Mouse (Mus musculus) ES-Bruce4 (cell line): Measurements from ENCODE around the gene Pgp. TPM values are rescaled to one million over a fixed set of nuclear protein-coding genes. Genes with fewer than 3 reads are reported as not detected.

Source experiments
- H3K27ac ChIP-seq: 2 replicates; pipeline ENCODE4 v1.5.1; 2012; ENCODE audit warnings: low read length, inconsistent platforms; ENCODE audit not compliant: insufficient read depth
- H3K27me3 ChIP-seq: 2 replicates; pipeline ENCODE4 v1.6.1; 2012; ENCODE audit warnings: mild to moderate bottlenecking, low read length, inconsistent platforms; ENCODE audit not compliant: control insufficient read depth, poor library complexity, insufficient read depth, severe bottlenecking
- H3K36me3 ChIP-seq: 2 replicates; pipeline ENCODE4 v1.6.1; 2012; ENCODE audit warnings: inconsistent platforms, mild to moderate bottlenecking, low read length, moderate library complexity; ENCODE audit not compliant: control insufficient read depth, poor library complexity, insufficient read depth, severe bottlenecking
- H3K4me1 ChIP-seq: one replicate; pipeline ENCODE4 v1.8.1; 2011; ENCODE audit warnings: low read length; ENCODE audit not compliant: control insufficient read depth, insufficient read depth
- H3K4me3 ChIP-seq: 2 replicates; pipeline ENCODE4 v1.5.1; 2011; ENCODE audit warnings: low read depth, mild to moderate bottlenecking, low read length
- H3K9ac ChIP-seq: 2 replicates; pipeline ENCODE4 v1.6.1; 2012; ENCODE audit warnings: low read depth, mild to moderate bottlenecking, inconsistent platforms; ENCODE audit not compliant: poor library complexity, severe bottlenecking
- H3K9me3 ChIP-seq: replicated peaks from 2 replicates; pipeline ENCODE4 v1.6.1; 2012; ENCODE audit warnings: mild to moderate bottlenecking, low read length, inconsistent platforms; ENCODE audit not compliant: control insufficient read depth, poor library complexity, insufficient read depth, severe bottlenecking
- CTCF ChIP-seq: IDR thresholded peaks from one replicate; pipeline ENCODE4 v1.8.1; 2011; ENCODE audit warnings: low read depth, low read length
- EP300 ChIP-seq: IDR thresholded peaks from 2 replicates; pipeline ENCODE4 v1.6.1; 2011; ENCODE audit warnings: low read depth, low read length; ENCODE audit not compliant: insufficient read depth
- POLR2A ChIP-seq: IDR thresholded peaks from one replicate; pipeline ENCODE4 v1.8.1; 2011; ENCODE audit warnings: low read length; ENCODE audit not compliant: insufficient read depth
- polyA plus RNA-seq: library from polyadenylated mRNA; stranded (reverse); fragments of >200 nt; gene quantifications from 2 replicates; pipeline ENCODE4 v1.2.4, GENCODE M21; 2011; ENCODE audit warnings: low read depth; ENCODE audit not compliant: missing spikeins, insufficient read depth, insufficient read length

Pgp gene
- polyA plus RNA-seq, 1 experiment = 16.4 TPM

DNA sequence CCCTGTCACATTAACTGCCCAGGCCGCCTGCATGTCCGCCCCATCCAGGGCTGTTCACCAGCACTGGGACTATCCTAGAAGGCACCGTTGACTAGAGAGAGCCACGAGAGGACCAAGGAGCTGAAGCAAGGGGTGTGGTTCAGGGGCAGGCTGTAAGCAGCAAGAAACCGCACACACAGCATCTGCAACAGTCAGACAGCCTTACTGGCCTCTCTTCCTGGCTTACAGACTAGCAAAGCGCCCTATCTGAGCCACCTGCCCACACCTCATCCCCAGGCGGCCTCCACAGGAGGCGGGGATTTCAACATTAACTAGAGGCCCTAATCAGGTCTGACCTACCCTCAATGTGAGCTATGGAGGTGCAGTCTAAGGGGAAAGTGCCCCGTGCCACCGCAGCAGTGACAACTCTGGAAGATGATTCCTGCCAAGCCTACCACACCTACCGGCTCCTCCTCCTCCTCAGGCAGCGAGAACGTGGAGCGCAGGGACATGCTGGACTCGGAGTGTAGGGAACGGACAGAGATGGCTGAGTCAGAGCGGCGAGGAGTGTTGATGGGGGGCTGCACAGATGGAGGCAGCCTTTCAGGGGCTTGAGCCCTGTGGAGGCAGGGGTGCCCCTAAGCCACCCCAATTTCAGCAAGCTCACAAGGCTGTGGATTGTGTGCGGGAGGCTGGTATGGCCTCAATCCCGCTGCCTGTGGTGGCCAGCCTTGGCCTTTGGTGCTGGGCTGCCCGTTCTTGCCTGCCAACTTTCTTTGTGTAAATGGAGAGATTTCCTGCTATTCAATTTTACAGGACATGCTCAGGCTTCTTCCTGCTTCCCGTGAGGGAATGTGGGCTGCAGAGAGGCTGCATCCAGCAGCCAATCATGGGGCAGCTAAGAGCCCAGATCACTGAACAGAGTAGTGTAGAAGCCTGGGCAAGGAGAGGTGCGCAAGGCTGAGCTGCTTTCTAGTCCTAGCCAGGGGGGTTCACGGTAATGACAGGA lies 44.4 kb downstream of the Pgp start:
- H3K4me3 ChIP-seq = no peak overlapping the region
- H3K9ac ChIP-seq = no peak overlapping the region
- H3K4me1 ChIP-seq = no peaks in the 10 kb centered on the region
- no peak overlapping the region for H3K27ac ChIP-seq
- H3K36me3 ChIP-seq = peaks cover 16% of the 10 kb centered on the region
- no peak for TF ChIP-seq POLR2A
- TF ChIP-seq EP300 = no peak
- H3K9me3 ChIP-seq = no peaks in the 10 kb centered on the region
- H3K27me3 ChIP-seq = no peaks in the 10 kb centered on the region

DNA sequence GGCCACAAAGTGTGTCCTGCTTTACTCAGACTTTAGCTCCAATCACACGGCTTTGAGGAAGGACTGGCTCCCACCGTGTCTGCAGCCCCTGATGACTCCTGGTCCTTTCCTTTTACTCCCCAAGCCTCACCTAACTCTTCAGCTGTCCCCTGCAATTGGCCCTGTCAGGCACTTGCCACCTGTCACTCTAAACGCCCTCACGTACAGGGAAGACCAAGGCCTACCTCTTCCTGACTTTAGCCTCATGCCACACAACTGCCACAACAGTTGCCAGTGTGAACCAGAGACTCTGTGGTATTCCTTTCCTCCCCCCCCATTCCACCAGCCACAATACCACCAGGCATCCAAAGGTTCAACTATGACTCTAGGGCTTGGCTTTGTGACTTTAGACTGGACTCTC lies 50.3 kb downstream of the Pgp start:
- Histone ChIP-seq H3K4me1 (no peaks in the 10 kb centered on the region), H3K4me3 (no peak overlapping the region), H3K9ac (no peak overlapping the region), H3K27ac (no peak overlapping the region), H3K9me3 (no peaks in the 10 kb centered on the region), H3K36me3 (peaks cover 5% of the 10 kb centered on the region), H3K27me3 (no peaks in the 10 kb centered on the region)
- no peak for TF ChIP-seq EP300
- no peak for TF ChIP-seq CTCF
- TF ChIP-seq POLR2A = no peak

Other genes with a start within 250 kb of the Pgp start
- gene Tedc2, start 249.5 kb upstream of the Pgp start, polyA plus RNA-seq = 21.0 and 24.5 TPM in 2 replicates
- 133 and 151 TPM in 2 replicates for gene Ccnf, start 218.9 kb upstream of the Pgp start, polyA plus RNA-seq
- not detected in 2 replicates for gene Abca17, start 119.3 kb upstream of the Pgp start, polyA plus RNA-seq
- 15.1 and 15.4 TPM in 2 replicates for gene Abca3, start 118.4 kb upstream of the Pgp start, polyA plus RNA-seq
- 323 and 334 TPM in 2 replicates for gene Rnps1, start 55.8 kb upstream of the Pgp start, polyA plus RNA-seq
- 46.4 and 46.7 TPM in 2 replicates for gene Eci1, start 43.8 kb upstream of the Pgp start, polyA plus RNA-seq
- gene Dnase1l2, start 27.3 kb upstream of the Pgp start, polyA plus RNA-seq = 0.42 and 0.99 TPM in 2 replicates
- gene E4f1, start 79 bp upstream of the Pgp start, polyA plus RNA-seq = 13.0 and 15.3 TPM in 2 replicates
- gene Bricd5, start 3.5 kb downstream of the Pgp start, polyA plus RNA-seq = not detected in 2 replicates
- gene Mlst8, start 8.7 kb downstream of the Pgp start, polyA plus RNA-seq = 20.4 and 22.8 TPM in 2 replicates
- 1.7 and 3.3 TPM in 2 replicates for gene Caskin1, start 18.2 kb downstream of the Pgp start, polyA plus RNA-seq
- gene Traf7, start 57.5 kb downstream of the Pgp start, polyA plus RNA-seq = 145 and 168 TPM in 2 replicates
- 1.2 and 1.5 TPM in 2 replicates for gene Rab26, start 63.8 kb downstream of the Pgp start, polyA plus RNA-seq
- 13.0 and 14.8 TPM in 2 replicates for gene Pkd1, start 79.4 kb downstream of the Pgp start, polyA plus RNA-seq
- gene Tsc2, start 162.2 kb downstream of the Pgp start, polyA plus RNA-seq = 51.1 and 53.2 TPM in 2 replicates
- gene Nthl1, start 162.3 kb downstream of the Pgp start, polyA plus RNA-seq = 21.5 and 27.2 TPM in 2 replicates
- gene Slc9a3r2, start 179.9 kb downstream of the Pgp start, polyA plus RNA-seq = 10.3 and 13.5 TPM in 2 replicates
- gene Npw, start 188.1 kb downstream of the Pgp start, polyA plus RNA-seq = 1.6 TPM in 1 of 2 replicates, not detected in the other
- gene Zfp598, start 199.3 kb downstream of the Pgp start, polyA plus RNA-seq = 39.0 and 42.1 TPM in 2 replicates
- 8.1 and 8.9 TPM in 2 replicates for gene Syngr3, start 219.6 kb downstream of the Pgp start, polyA plus RNA-seq
- gene Gfer, start 225.8 kb downstream of the Pgp start, polyA plus RNA-seq = 79.6 and 84.0 TPM in 2 replicates
- gene Noxo1, start 225.8 kb downstream of the Pgp start, polyA plus RNA-seq = 1.2 and 2.3 TPM in 2 replicates
- 43.3 and 44.4 TPM in 2 replicates for gene Tbl3, start 237.3 kb downstream of the Pgp start, polyA plus RNA-seq
- gene Rnf151, start 247.7 kb downstream of the Pgp start, polyA plus RNA-seq = not detected in 2 replicates
- 1,670 and 1,851 TPM in 2 replicates for gene Rps2, start 247.7 kb downstream of the Pgp start, polyA plus RNA-seq